Mouse (Mus musculus): ENCODE measurements around the gene Selplg.

DNA sequence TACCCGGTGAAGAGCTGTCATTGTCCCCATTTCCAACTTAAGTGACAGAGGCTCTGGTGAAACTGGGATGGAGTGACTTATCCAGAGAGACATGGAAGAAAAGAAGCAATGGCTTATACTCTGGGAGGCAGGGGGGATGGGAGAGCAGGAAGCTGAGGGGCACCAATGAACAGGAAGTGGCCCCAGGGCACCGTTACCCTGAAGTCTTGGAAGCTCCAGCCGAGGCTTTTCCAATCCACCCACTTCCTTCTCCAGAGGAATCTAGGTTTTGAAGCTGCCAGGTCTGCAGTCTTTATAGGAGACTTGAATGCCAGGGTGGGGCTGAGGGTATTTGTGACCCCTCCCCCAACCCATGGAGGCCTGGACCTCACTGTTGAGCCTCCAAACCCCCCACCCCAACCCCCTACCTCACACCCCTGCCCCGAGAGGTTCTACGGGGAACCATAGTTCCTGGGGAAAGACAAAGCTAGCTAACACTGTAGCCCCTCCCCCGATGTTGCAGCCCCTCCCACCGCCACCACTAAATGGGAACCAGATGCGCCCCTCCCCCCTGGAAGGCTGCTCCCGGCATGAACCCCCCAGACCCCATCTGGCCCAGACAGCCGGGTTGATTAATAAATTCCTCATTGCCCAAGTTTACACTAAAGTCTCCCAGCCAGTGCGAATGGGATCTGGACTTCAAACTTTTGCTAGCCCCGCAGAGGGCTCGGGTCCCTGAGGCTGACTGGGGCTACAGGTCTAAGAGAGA is 35.9 kb downstream of the Selplg start:
- no peak for TF ChIP-seq CTCF (IDR thresholded peaks at IDR 0.05; ENCODE audit: control insufficient read depth, insufficient read depth, insufficient replicate concordance, low read depth, low read length)
- TF ChIP-seq POLR2A (IDR thresholded peaks at IDR 0.05; ENCODE audit: control insufficient read depth, low read depth, low read length) = no peak

Measured in testis, adult 2 months (tissue).